Mouse (Mus musculus): ENCODE measurements around the gene Txndc16.

The Txndc16 gene

GRCm38 (mm10) chr14:45153258-45153657 is 66.9 kb downstream of the Txndc16 start:
- DNase-seq = no peak

- peak in 1 of 2 experiments; percentile 42 for DNase-seq
Observed at GRCm38 (mm10) chr14:45142511-45142910, 77.6 kb downstream of the Txndc16 start.

GRCm38 (mm10) chr14:45140344-45141080 is 79.6 kb downstream of the Txndc16 start:
- DNase-seq = no peak

- no peak for DNase-seq
Observed at GRCm38 (mm10) chr14:45135961-45136360, 84.2 kb downstream of the Txndc16 start.

- DNase-seq = no peak
Observed at GRCm38 (mm10) chr14:45135560-45135959, 84.6 kb downstream of the Txndc16 start.

- DNase-seq = no peak
Observed at GRCm38 (mm10) chr14:45118359-45118758, 101.8 kb downstream of the Txndc16 start.

- DNase-seq = no peak
Observed at GRCm38 (mm10) chr14:45102201-45102600, 117.9 kb downstream of the Txndc16 start.

- no peak for DNase-seq
Observed at GRCm38 (mm10) chr14:45092327-45092726, 127.8 kb downstream of the Txndc16 start.

- DNase-seq = no peak
Observed at GRCm38 (mm10) chr14:45090011-45090410, 130.1 kb downstream of the Txndc16 start.

- DNase-seq = no peak
Observed at GRCm38 (mm10) chr14:45085651-45086425, 134.3 kb downstream of the Txndc16 start.

- DNase-seq = no peak
Observed at GRCm38 (mm10) chr14:45084656-45085280, 135.4 kb downstream of the Txndc16 start.

- DNase-seq = no peak
Observed at GRCm38 (mm10) chr14:45083540-45083939, 136.6 kb downstream of the Txndc16 start.

Data from spleen, adult 18-20 months (tissue).